Mouse (Mus musculus) gastrocnemius, postnatal 10 days (tissue): ENCODE measurements around the gene Mdfi. TPM values are rescaled to one million over a fixed set of nuclear protein-coding genes. Genes with fewer than 3 reads are reported as not detected.

Source experiments
- DNase-seq: peaks from one replicate; pipeline ENCODE4 v3.0.0; 2021; ENCODE audit warnings: mixed read lengths
- total RNA-seq, 2 experiments: library from RNA; stranded (reverse); gene quantifications; 2 replicates each; pipeline ENCODE4 v1.2.3; 2021

Gene Mdfi
- total RNA-seq, 2 experiments from 2014 or later = 7.2 to 10.0 TPM

- DNase-seq = no peak
Observed at GRCm38 (mm10) chr17:47847985-47848384, 13.5 kb upstream of the Mdfi start.

GRCm38 (mm10) chr17:47845609-47846008 lies 11.1 kb upstream of the Mdfi start:
- no peak for DNase-seq

GRCm38 (mm10) chr17:47843465-47843864 lies 9.0 kb upstream of the Mdfi start:
- no peak for DNase-seq

DNA sequence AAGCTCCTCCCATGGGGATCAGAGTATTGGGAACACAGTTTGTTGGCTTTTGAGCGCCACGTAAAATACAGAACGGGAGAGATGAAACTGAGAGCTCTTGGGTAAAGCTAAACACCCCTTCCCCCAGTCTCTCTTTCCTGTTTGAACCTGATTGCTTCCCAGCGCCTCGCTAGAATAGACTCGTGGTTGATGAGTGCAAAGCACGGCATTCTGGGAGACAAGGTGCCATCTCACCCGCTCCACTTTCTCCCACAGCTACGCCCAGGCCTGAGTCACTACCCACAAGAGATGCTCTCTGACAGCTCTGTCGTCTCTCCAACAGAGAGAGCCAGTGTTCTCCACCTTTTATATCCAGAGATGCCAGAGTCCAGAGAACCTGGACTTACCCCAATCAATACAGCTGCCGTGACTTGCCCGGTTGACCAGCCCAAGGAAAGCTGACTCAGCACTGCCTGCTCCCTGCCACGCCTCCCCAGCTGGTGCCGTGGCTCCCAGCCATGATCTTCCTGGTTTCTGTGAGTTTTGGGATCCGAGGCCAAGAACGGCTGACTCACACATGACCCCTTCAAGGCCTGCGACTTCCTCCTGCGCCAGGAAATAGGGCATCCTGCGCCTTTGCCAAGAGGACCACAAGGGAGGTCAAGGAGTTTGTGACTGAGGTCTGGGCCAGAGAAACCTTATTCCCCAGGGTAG lies 7.6 kb upstream of the Mdfi start:
- DNase-seq = peak; percentile 77

- DNase-seq = no peak
Observed at GRCm38 (mm10) chr17:47841521-47841920, 7.0 kb upstream of the Mdfi start.

DNA sequence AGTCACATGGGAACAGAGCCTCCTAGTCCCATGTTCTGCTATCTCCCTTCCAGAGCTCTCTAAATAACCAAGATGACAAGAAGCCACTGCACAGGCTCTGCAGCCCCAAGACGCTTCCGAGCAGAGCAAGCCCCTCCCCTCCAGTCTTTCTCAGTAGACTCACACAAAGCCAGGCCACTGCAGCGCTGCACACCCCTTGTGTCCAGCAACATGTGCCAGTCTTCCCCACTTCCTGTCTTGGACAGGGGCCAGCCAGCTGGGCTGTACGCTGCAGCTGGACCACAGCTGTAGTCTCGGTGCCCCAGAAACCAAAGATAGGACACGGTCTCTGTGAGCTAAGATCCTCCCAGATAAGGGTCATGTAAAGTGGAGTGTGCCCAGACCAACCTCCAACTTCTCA lies 3.3 kb upstream of the Mdfi start:
- DNase-seq = peak; percentile 45

DNA sequence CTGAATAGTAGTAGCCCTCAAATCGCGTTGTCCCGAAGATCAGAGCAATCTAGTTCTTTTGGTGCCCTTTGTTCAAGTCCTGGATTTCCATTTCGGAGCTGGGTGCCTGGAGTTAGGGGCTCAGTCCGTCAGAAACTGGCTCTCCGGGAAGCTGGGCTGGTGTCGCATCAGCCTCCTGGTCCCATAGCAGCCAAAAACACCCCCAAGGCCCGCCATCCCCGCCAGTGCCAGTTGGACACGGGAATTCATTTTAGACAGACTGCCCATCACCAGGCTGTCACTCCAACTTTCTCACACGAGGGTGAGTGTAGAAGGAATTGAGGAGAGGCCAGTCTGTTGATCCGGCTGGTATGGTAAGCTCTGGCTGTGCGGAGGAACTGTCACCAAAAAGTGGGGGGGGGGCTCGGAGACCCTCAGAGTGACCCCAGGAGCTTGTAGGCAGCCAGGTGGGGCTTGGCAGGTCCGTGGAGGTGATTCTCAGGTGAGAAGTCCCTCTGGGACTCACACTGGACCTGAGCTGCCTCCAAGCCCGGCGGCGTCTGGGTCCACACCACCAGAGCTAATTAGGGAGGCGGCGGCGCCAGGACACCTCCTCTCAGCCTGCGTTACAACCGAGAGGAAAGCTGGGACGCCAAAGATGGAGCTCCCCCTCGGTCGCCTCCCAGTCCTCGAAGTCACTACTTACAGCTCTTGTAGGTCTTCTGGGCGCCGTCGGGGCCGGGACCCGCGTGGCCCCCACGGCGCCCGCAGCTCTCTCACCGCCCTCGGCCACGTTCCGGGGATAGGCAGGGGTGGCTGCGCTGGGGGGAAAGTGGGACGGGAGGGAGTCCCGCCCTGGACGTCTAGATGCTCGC lies 636 bp downstream of the Mdfi start:
- DNase-seq = no peak

DNA sequence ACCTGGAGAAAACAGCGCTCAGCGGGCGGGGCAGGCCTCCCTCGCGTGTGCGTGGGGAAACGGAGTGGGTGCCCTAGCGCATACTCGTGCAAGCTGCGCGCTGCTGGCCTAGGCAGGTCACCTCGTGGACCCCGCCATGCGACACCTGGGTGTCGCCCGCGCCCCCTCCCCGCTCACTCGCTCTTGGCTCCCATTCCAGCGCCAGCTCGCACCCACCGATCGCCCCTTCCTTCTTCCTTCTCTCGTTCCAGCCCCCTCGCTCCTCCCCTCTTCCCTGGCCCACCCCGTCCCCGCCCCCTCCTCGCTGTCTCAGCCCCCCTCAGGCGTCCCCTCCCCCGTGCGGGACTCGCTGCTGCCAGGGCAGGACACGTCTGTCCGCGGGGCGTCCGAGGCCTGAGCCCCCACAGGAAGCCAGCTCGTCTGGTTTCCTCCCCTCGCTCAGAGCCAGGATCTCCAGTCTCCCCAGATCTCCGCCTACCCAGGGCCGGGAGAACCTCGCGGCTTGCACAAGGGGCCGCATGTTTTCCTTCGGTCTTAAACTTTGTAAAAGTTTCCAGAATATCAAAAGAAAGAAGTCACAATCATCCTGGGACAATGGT lies 1.4 kb downstream of the Mdfi start:
- peak; percentile 62 for DNase-seq

DNA sequence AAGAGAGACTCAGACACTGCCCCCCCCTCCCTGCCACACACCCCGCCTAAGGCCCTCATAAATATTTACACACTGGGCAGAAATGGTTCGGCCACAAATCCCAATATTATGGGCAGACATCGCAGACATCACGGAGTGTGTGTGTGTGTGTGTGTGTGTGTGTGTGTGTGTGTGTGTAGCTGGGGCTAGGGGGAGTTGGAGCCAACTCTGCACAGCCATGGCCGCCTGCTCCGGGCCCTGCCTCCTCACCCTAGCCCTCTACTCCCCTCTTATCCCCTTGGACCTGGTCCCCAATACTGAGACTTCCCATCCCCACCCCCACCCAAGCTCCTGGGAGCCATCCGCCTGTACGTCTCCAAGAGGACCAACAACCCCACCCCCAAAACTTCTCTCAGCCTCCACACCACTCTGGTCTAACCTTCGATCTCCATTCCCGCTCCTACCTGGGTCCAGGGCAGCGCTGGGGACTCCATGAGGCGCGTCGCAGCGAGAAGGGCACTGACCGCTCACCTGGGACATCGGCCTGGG lies 1.9 kb downstream of the Mdfi start:
- DNase-seq = no peak

DNA sequence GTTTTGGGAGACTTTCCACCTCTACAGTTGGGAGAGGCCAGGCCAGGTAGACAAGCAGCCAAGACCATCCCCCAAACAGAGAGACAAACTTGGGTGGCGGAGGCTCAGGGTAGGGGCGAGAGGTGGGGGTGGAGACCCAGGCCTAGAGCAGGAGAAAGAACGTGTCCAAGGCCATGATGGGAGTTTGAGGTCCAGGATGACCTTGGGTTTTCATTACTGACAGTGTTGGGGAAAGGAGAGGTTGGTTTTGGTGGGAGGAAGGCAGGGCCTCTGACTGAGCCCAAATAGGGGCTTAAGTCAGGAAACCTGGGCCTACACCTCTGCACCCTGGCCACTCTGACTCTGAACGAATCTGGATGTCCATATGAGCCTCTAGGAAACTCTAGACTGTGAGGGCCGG lies 2.7 kb downstream of the Mdfi start:
- DNase-seq = no peak

GRCm38 (mm10) chr17:47831161-47831560 lies 3.3 kb downstream of the Mdfi start:
- DNase-seq = no peak

GRCm38 (mm10) chr17:47821339-47821738 lies 13.2 kb downstream of the Mdfi start:
- no peak for DNase-seq

- no peak for DNase-seq
Observed at GRCm38 (mm10) chr17:47818038-47818725, 16.3 kb downstream of the Mdfi start.

DNA sequence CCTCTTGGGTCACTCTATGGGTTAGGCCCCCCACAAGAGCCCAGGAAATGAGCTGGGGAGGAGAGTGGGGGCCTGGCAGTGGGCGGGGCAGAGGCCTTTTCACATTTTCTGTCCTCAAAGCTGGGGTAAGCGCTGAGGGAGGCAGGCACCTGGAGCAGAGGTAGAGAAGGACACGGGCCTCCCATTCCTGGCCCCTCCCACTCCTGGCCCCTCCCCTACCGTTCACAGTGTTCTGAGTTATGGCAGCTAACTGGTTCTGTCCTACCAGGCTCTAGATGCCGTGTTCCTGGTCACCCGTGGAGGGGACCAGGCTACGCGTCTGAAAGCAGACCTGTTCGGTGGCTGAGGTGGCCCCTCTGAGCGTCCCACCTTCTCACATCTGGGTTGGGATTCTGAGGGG lies 19.0 kb downstream of the Mdfi start:
- no peak for DNase-seq

GRCm38 (mm10) chr17:47814496-47814895 lies 20.0 kb downstream of the Mdfi start:
- DNase-seq = no peak

- DNase-seq = no peak
Observed at GRCm38 (mm10) chr17:47813616-47814015, 20.9 kb downstream of the Mdfi start.

GRCm38 (mm10) chr17:47812200-47812599 lies 22.3 kb downstream of the Mdfi start:
- no peak for DNase-seq

DNA sequence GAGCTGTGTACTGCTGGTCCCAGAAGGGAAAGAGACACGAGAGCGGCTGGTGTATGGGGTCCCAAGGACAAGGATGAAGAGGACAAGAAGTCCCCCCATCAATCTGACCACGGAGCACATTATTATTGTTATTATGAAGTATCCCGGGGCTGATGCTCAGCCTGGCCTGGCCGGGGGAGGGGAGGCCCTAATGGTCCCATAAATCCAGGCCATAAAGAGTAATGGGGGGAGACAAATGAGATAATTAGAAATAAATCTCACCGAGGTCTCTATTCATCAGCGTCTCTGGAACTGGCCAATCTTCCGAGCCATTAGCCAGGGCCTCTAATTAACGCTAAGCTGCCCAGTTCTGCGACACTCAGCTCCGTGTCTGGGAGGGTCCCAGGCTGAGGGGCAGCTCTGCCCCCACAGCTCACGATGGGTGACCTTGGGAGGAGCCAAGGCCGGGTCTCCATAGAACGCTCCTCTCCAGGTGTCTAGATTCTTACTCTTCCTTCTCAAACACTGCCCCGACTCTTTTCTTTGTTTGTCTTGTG lies 23.2 kb downstream of the Mdfi start:
- no peak for DNase-seq

DNA sequence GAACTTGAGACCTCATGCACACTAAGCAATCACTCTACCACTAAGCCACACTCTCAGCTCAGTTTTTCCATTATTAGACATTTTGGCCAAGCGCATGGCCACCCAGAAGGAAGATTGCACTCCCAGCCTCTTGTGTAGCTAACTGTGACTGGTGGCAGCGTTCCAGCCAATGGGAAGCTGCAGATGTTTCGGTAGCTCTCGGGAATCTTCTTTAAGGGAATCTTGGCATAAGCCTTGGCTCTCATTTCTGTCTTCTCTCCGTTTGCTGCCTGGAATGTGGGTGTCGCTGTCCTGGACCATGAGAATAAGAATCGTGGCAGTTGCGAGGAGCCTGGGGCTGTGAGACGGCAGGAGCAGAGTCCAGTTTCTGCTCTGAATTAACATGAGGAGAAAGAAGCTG lies 28.3 kb downstream of the Mdfi start:
- peak; percentile 66 for DNase-seq

- no peak for DNase-seq
Observed at GRCm38 (mm10) chr17:47805047-47805835, 29.2 kb downstream of the Mdfi start.

DNA sequence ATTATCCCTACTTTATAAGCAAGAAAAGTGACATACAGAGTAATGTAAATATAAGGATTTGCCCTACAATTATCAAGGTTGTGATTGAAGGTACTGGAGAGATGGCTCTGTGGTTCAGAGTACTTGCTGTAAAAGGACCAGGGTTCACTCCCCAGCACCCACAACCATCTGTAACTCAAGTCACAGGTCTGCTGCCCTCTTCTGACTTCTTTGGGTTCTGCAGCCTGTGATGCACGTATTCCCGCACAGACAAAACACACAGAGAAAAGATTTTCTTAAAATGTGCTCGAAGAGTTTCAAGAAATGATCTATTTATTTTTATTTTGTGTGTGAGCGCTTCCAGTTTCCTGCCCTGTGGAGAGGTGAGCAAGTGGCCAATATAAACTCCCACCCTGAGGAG lies 30.8 kb downstream of the Mdfi start:
- DNase-seq = no peak
